Comparison of ENCODE assay signal across 10 mouse cellular contexts in genomic region chr5:125800025-125800424, GRCm38 (mm10).
A peak's percentile ranks its signal among the peaks of the same experiment; 100 is the strongest.
DNase-seq lines count a peak whose midpoint lies in the region; ATAC-seq and TF ChIP-seq lines count a peak whose summit lies in the region.
"Had no signal": no experiment of that assay in that cellular context is flagged by ENCODE, and none has a peak within 500 bp of the region (broad histone marks: within the 10 kb centered on the region; RNA-seq: fewer than 3 reads in every experiment).

No protein-coding gene starts in this region.

- no peaks in the 10 kb centered on the region for H3K36me3 ChIP-seq in hindbrain, embryonic 15.5 days
- H3K36me3 ChIP-seq in hindbrain, embryonic 13.5 days, result no peaks in the 10 kb centered on the region
- H3K36me3 ChIP-seq in thymus, adult 2 months (ENCODE audit: control insufficient read depth, insufficient read depth, low read length), result no peaks in the 10 kb centered on the region
- H3K36me3 ChIP-seq in forebrain, embryonic 15.5 days, result no peaks in the 10 kb centered on the region
- H3K36me3 ChIP-seq: limb, embryonic 13.5 days had no signal

- TF ChIP-seq CTCF in thymus, adult 2 months (IDR thresholded peaks at IDR 0.05; ENCODE audit: borderline replicate concordance, control insufficient read depth, extremely low read depth, insufficient read depth, low read length, poor library complexity), result no peak

- peak; percentile 6 for DNase-seq in thymus, adult 2 months
- DNase-seq in thymus, postnatal 0 days (ENCODE audit: low spot score), result no peak
- DNase-seq in testis, postnatal 14 days (ENCODE audit: low spot score), result peak; percentile 36
- no peak for DNase-seq in T-cell, adult 2 months (ENCODE audit: low spot score)
- DNase-seq: right cerebral cortex, adult 18-20 months had no signal

- ATAC-seq in hindbrain, embryonic 15.5 days (ENCODE audit: low FRiP score, low read depth), result no peak
- no peak for ATAC-seq in hindbrain, embryonic 13.5 days (ENCODE audit: low FRiP score)
- ATAC-seq in forebrain, embryonic 15.5 days (replicated peaks), result peak; percentile 41; the same call in 1 of the 2 replicates
- no peak for ATAC-seq in CD4-positive, CD25-positive, alpha-beta regulatory T cell, adult 4 months

- no peak overlapping the region for H3K4me3 ChIP-seq in hindbrain, embryonic 15.5 days
- H3K4me3 ChIP-seq in hindbrain, embryonic 13.5 days, result no peak overlapping the region
- H3K4me3 ChIP-seq in thymus, adult 2 months (ENCODE audit: control insufficient read depth, insufficient read depth, low read length), result no peak overlapping the region
- H3K4me3 ChIP-seq in forebrain, embryonic 15.5 days, result no peak overlapping the region
- H3K4me3 ChIP-seq: limb, embryonic 13.5 days had no signal

- TF ChIP-seq POLR2A in thymus, adult 2 months (IDR thresholded peaks at IDR 0.05; ENCODE audit: control insufficient read depth, extremely low read depth, insufficient read depth, low read length, poor library complexity), result no peak

- H3K4me2 ChIP-seq in hindbrain, embryonic 15.5 days, result peak overlapping the region; percentile 25; the same call in 1 of the 2 replicates
- no peak overlapping the region for H3K4me2 ChIP-seq in hindbrain, embryonic 13.5 days
- peak overlapping the region; percentile 4; the same call in 1 of the 2 replicates for H3K4me2 ChIP-seq in forebrain, embryonic 15.5 days (replicated peaks)
- H3K4me2 ChIP-seq: limb, embryonic 13.5 days had no signal

- no peaks in the 10 kb centered on the region for H3K27me3 ChIP-seq in hindbrain, embryonic 15.5 days
- H3K27me3 ChIP-seq in hindbrain, embryonic 13.5 days, result no peaks in the 10 kb centered on the region
- no peaks in the 10 kb centered on the region for H3K27me3 ChIP-seq in thymus, adult 2 months (ENCODE audit: control insufficient read depth, insufficient read depth, low read length)
- no peaks in the 10 kb centered on the region for H3K27me3 ChIP-seq in forebrain, embryonic 15.5 days
- H3K27me3 ChIP-seq: limb, embryonic 13.5 days had no signal

- H3K9ac ChIP-seq in hindbrain, embryonic 15.5 days, result no peak overlapping the region
- H3K9ac ChIP-seq in hindbrain, embryonic 13.5 days, result no peak overlapping the region
- H3K9ac ChIP-seq in forebrain, embryonic 15.5 days (replicated peaks), result no peak overlapping the region
- H3K9ac ChIP-seq: limb, embryonic 13.5 days had no signal

- no peak overlapping the region for H3K27ac ChIP-seq in hindbrain, embryonic 15.5 days (replicated peaks)
- no peak overlapping the region for H3K27ac ChIP-seq in hindbrain, embryonic 13.5 days
- H3K27ac ChIP-seq in thymus, adult 2 months (ENCODE audit: control insufficient read depth, insufficient read depth, low read length), result no peak overlapping the region
- H3K27ac ChIP-seq in forebrain, embryonic 15.5 days (replicated peaks), result no peak overlapping the region
- H3K27ac ChIP-seq: limb, embryonic 13.5 days had no signal

- 0 out of 2 replicates have a peak, but pooled peaks cover 6% of the 10 kb centered on the region for H3K4me1 ChIP-seq in hindbrain, embryonic 15.5 days (replicated peaks)
- peaks cover 7% of the 10 kb centered on the region; the same call in 1 of the 2 replicates for H3K4me1 ChIP-seq in hindbrain, embryonic 13.5 days (replicated peaks)
- H3K4me1 ChIP-seq in thymus, adult 2 months (replicated peaks; ENCODE audit: control insufficient read depth, insufficient read depth, low read length), result no peaks in the 10 kb centered on the region; the same call in 1 of the 2 replicates
- peaks cover 23% of the 10 kb centered on the region for H3K4me1 ChIP-seq in forebrain, embryonic 15.5 days
- H3K4me1 ChIP-seq: limb, embryonic 13.5 days had no signal

- whole genome bisulfite sequencing in hindbrain, embryonic 15.5 days, result 13% methylated on average over 11 of the region's 11 CpGs
- WGBS in hindbrain, embryonic 13.5 days, result 15% methylated on average over 11 of the region's 11 CpGs
- WGBS in thymus, adult 2 months, result 19% methylated on average over 11 of the region's 11 CpGs
- 7% methylated on average over 11 of the region's 11 CpGs for WGBS in forebrain, embryonic 15.5 days

- H3K9me3 ChIP-seq in hindbrain, embryonic 15.5 days, result no peaks in the 10 kb centered on the region
- no peaks in the 10 kb centered on the region for H3K9me3 ChIP-seq in hindbrain, embryonic 13.5 days
- no peaks in the 10 kb centered on the region for H3K9me3 ChIP-seq in forebrain, embryonic 15.5 days
- H3K9me3 ChIP-seq: limb, embryonic 13.5 days had no signal

Comparison
In these comparisons a context has a peak if more than half of its experiments do, and no peak if none do; other contexts are left out.
1. DNase-seq: peak in thymus, adult 2 months (single experiment) and testis, postnatal 14 days (single experiment); none in thymus, postnatal 0 days (single experiment) and T-cell, adult 2 months (single experiment).